Mouse (Mus musculus): Measurements from ENCODE around the gene Hnf4a. TPM values are rescaled to one million over a fixed set of nuclear protein-coding genes. Genes with fewer than 3 reads are reported as not detected.

Hnf4a gene
- 0.14 TPM for polyA plus RNA-seq (2014; fragmentation: Illumina TruSeq; extraction: RNeasy Lipid Tissue Mini Kit (QIAGEN cat#74804))

GRCm38 (mm10) chr2:163506300-163507004 lies at the start of gene Hnf4a:
Gene Hnf4a (plus strand): TSS chr2:163506808.

GRCm38 (mm10) chr2:163472466-163472851 lies 34.1 kb upstream of the Hnf4a start, which contains the start of gene Fitm2:
Gene Fitm2 (minus strand): TSS chr2:163472629.

DNA sequence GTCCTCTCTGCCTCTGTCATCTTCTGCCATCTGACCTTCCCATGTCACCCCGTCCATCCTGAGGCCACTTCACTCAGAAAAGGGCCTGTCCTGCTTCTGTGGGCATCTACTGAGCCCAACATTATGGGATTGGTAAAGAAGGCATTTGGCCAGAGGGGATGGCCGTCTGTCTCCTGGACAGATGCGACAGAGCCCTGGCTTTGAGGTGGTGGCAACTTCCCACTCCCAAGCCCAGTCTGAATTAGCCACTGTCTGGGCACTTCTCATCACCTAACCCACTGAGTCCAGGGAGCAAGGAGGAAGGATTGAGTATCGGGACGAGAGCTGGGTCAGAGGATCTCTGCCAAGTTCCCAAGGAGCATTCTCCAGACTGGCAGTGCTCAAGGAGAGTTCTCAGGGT lies 14.6 kb upstream of the Hnf4a start, which contains the start of gene R3hdml:
Gene R3hdml, plus strand, starts transcription at position 301 of the 400 bp plus-strand sequence.

DNA sequence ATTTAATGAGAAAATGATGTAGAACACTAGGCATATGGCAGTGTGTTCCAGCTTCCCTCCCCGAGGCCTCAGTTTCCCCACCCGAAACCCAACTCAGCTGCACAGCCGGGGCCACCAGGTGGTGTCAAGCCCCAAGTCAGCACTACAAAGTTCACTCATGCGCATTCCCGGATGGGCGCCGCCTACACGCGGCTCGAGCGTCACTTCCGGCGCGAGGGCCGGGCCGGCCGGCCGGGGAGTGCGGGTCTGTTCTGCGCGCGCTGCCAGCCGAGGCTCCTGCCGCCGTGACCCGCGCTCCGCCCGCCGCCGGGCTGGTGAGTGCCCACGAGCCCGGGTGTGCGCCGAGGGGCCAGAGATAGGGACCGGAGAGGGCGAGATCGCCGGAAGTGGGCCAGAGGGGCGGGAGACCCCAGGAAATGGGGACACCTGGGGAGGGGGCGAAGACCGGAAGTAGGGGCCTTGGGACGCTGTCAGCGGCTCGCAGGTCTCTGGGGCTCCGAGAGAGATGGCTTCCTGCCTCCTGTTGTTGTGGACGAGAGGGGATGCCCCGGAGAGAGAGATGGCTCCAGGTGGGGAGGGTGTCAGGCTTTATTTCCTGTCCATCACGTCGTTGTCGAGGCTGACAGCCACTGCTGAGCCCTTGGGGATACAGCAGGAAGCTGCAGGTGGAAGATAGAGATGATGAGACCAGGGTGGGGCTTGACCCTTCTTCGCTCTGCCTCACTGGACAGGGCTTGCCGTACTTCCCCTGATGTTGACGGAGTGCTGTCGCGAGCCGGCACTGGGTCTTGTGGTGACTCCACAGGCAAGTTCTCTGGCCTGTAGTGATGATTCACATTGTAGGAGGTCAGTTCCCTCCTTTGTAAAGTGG lies 95.7 kb downstream of the Hnf4a start, which contains the start of gene Ttpal:
Gene Ttpal, plus strand, starts transcription at position 214 of the 871 bp plus-strand sequence.

Other genes starting within 250 kb of the Hnf4a start
- gene Jph2, start 108.8 kb upstream of the Hnf4a start, polyA plus RNA-seq (2014; fragmentation: Illumina TruSeq; extraction: RNeasy Lipid Tissue Mini Kit (QIAGEN cat#74804)), result 0.43 TPM
- 74.4 TPM for gene Oser1, start 82.1 kb upstream of the Hnf4a start, polyA plus RNA-seq (2014; fragmentation: Illumina TruSeq; extraction: RNeasy Lipid Tissue Mini Kit (QIAGEN cat#74804))
- gene Gdap1l1, start 68.3 kb upstream of the Hnf4a start, polyA plus RNA-seq (2014; fragmentation: Illumina TruSeq; extraction: RNeasy Lipid Tissue Mini Kit (QIAGEN cat#74804)), result not detected
- 12.5 TPM for gene Fitm2, start 34.2 kb upstream of the Hnf4a start, polyA plus RNA-seq (2014; fragmentation: Illumina TruSeq; extraction: RNeasy Lipid Tissue Mini Kit (QIAGEN cat#74804))
- not detected for gene R3hdml, start 14.5 kb upstream of the Hnf4a start, polyA plus RNA-seq (2014; fragmentation: Illumina TruSeq; extraction: RNeasy Lipid Tissue Mini Kit (QIAGEN cat#74804))
- 26.6 TPM for gene Ttpal, start 95.5 kb downstream of the Hnf4a start, polyA plus RNA-seq (2014; fragmentation: Illumina TruSeq; extraction: RNeasy Lipid Tissue Mini Kit (QIAGEN cat#74804))
- gene Serinc3, start 138.3 kb downstream of the Hnf4a start, polyA plus RNA-seq (2014; fragmentation: Illumina TruSeq; extraction: RNeasy Lipid Tissue Mini Kit (QIAGEN cat#74804)), result 1,466 TPM
- 32.4 TPM for gene Pkig, start 151.6 kb downstream of the Hnf4a start, polyA plus RNA-seq (2014; fragmentation: Illumina TruSeq; extraction: RNeasy Lipid Tissue Mini Kit (QIAGEN cat#74804))
- 2.1 TPM for gene Ada, start 243.4 kb downstream of the Hnf4a start, polyA plus RNA-seq (2014; fragmentation: Illumina TruSeq; extraction: RNeasy Lipid Tissue Mini Kit (QIAGEN cat#74804))